Mouse (Mus musculus) midbrain, embryonic 12.5 days (tissue): ENCODE results near the gene Cep41. TPM values are rescaled to one million over a fixed set of nuclear protein-coding genes. Genes with fewer than 3 reads are reported as not detected.

Experiments used
- ATAC-seq: fragments of 200-750 bp; cut with Nextera tagmentation; 2 replicates; pipeline ENCODE4 v1.8.0; 2017; ENCODE audit warnings: low read depth, moderate TSS enrichment, moderate library complexity; ENCODE audit not compliant: low FRiP score
- H3K27ac ChIP-seq: fragments of 300-500 bp; sonication (generic); replicated peaks from 2 replicates; pipeline ENCODE4 v1.5.1; 2016; ENCODE audit warnings: mild to moderate bottlenecking
- H3K27me3 ChIP-seq: fragments of 300-500 bp; sonication (generic); 2 replicates; pipeline ENCODE4 v1.6.1; 2016; ENCODE audit warnings: mild to moderate bottlenecking
- H3K36me3 ChIP-seq: fragments of 300-500 bp; sonication (generic); 2 replicates; pipeline ENCODE4 v1.6.1; 2016
- H3K4me1 ChIP-seq: fragments of 300-500 bp; sonication (generic); 2 replicates; pipeline ENCODE4 v1.6.1; 2016
- H3K4me2 ChIP-seq: fragments of 300-500 bp; sonication (generic); replicated peaks from 2 replicates; pipeline ENCODE4 v1.6.1; 2016; ENCODE audit warnings: mild to moderate bottlenecking, moderate library complexity
- H3K4me3 ChIP-seq: fragments of 300-500 bp; sonication (generic); 2 replicates; pipeline ENCODE4 v1.5.1; 2016; ENCODE audit warnings: mild to moderate bottlenecking
- H3K9ac ChIP-seq: fragments of 300-500 bp; sonication (generic); replicated peaks from 2 replicates; pipeline ENCODE4 v1.6.1; 2016; ENCODE audit warnings: mild to moderate bottlenecking, moderate library complexity
- H3K9me3 ChIP-seq: fragments of 300-500 bp; sonication (generic); 2 replicates; pipeline ENCODE4 v1.6.1; 2016; ENCODE audit warnings: mild to moderate bottlenecking
- WGBS: fragments of 180-500 bp; shearing (Covaris S2); methylation state at CpG from one replicate; pipeline ENCODE4 v1.1.7; 2016; 5-methylcytosine and 5-hydroxymethylcytosine counted together
- polyA plus RNA-seq: library from polyadenylated mRNA; unstranded; fragments of >200 nt; fragmentation: Nextera tagmentation; extraction: Ambion mirVana; gene quantifications from 2 replicates; pipeline ENCODE4 v1.2.1, GENCODE M21; 2016

Cep41 gene
- polyA plus RNA-seq, 1 experiment from 2014 or later: 20.1 TPM

DNA sequence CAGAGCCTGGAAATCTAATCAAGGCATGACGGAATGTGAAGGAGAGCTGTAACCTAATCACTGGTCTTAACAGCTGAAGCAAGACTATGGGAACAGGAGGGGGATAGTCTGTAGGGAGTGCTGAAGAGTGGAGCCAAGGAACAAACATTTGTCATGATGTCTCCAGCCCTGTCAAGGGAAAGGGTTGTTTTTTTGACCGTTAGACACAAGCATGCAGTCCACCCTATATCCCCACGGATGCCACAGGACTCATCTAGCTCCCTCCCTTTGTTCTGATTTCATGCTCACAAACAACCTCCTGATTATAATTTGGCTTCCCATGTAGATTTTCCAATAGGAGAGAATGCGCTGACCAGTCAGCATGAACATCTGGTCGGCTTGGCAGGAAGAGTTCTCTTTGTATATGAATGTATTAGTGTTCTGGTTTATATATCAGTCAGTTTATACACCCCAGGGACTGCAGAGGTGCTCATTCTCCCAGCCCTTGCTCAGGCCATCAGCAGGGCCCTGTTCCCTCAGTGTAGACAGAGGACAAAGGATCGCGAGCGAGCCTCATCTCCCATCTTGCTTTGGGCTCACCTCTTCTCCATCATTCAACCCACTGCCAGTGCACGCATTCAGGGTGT is 10.5 kb upstream of the Cep41 start:
- no peak for ATAC-seq
- Histone ChIP-seq H3K4me1 (peaks cover 3% of the 10 kb centered on the region), H3K27ac (no peak overlapping the region), H3K9me3 (no peaks in the 10 kb centered on the region), H3K36me3 (no peaks in the 10 kb centered on the region), H3K4me2 (no peak overlapping the region), H3K4me3 (no peak overlapping the region), H3K9ac (no peak overlapping the region), H3K27me3 (no peaks in the 10 kb centered on the region)
- 92% methylated on average over 9 of the region's 9 CpGs for WGBS

DNA sequence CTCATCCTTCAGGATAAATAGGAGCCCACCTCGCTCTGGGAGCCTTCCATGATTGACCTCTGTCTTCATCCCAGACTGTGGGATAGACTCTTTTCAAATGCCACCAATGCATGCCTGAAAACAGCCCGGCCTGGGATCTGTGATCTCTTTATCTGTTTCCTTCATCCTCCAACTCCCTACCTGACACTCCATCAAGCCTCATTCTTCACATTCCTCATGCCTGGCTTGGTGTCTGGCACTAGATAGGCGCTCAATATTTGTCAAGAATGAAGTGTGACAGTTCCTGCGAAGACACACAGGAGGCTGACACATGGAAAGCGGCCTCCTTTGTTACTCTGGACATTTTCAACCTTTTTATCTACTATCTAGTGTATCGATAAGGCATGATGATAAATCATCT is 9.9 kb upstream of the Cep41 start:
- no peak for ATAC-seq
- H3K27ac ChIP-seq: no peak overlapping the region
- H3K9me3 ChIP-seq: no peaks in the 10 kb centered on the region
- H3K9ac ChIP-seq: no peak overlapping the region
- no peak overlapping the region for H3K4me2 ChIP-seq
- 82% methylated on average over 6 of the region's 6 CpGs for WGBS
- no peaks in the 10 kb centered on the region for H3K27me3 ChIP-seq
- H3K4me3 ChIP-seq: no peak overlapping the region
- no peaks in the 10 kb centered on the region for H3K4me1 ChIP-seq
- H3K36me3 ChIP-seq: no peaks in the 10 kb centered on the region

DNA sequence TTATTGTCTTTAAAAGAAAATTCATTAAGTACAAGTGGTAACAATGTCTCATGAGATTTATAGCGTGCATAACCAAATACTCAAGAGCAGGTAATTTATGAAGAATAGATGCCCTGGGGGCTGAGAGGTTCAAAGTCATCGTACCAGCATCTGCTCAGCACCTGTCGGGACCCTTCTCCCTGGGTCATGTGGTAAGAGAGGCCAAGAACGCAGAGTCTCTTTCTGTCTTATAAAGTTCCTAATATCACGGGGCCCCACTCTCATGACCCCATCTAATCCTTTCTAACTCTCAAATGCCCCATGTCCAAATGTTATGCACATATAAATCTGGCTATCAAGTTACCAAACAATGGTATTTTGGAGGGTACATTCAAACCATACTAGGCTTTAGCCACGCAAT is 9.3 kb upstream of the Cep41 start:
- Histone ChIP-seq H3K9me3 (no peaks in the 10 kb centered on the region), H3K4me2 (no peak overlapping the region), H3K36me3 (no peaks in the 10 kb centered on the region), H3K9ac (no peak overlapping the region), H3K27me3 (no peaks in the 10 kb centered on the region), H3K4me1 (no peaks in the 10 kb centered on the region), H3K27ac (no peak overlapping the region), H3K4me3 (no peak overlapping the region)
- no peak for ATAC-seq
- 86% methylated on average over 6 of the region's 6 CpGs for WGBS

DNA sequence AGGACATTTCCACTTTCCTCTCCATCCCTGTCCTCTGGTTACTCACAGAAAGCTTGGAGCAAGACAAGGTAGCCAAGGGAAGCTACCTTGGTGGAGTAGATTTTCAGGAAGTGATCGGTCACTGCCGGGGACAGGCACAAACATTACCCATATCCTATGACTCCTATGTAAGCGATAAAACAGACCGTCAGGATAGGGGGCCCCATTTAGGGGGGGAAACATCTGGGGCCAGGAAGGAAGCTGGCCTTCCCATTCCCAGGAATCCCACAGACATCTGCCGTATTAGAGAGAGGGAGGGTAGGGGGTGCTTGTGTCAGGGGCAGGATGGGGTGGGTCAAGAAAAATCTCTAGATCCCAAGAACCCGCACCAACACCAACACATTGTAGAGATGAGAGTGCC is 6.6 kb upstream of the Cep41 start:
- Histone ChIP-seq H3K27ac (no peak overlapping the region), H3K4me1 (peaks cover 2% of the 10 kb centered on the region; the same call in 1 of the 2 replicates), H3K4me3 (no peak overlapping the region), H3K9me3 (no peaks in the 10 kb centered on the region), H3K36me3 (no peaks in the 10 kb centered on the region), H3K27me3 (no peaks in the 10 kb centered on the region), H3K9ac (no peak overlapping the region), H3K4me2 (no peak overlapping the region)
- no peak for ATAC-seq
- 86% methylated on average over 6 of the region's 6 CpGs for WGBS

DNA sequence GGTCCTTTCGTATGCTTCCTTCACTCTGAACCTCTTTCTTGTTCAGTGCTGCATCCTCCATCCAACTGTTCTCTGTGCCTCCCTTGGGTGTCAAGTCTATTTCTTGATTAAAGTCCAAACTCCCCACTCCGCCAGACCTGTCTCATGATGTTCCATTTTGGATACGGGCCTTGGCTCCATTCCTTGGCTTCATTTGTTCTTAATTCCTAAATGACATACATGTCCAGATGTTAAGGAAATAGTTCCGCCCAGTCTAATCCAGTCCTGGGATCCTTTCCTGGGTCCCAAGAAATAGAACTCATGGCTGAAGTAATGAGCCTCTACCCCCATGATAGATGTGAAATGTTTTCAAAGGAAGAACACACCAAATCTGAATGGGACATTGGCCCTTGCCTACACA is 4.5 kb upstream of the Cep41 start:
- Histone ChIP-seq H3K36me3 (no peaks in the 10 kb centered on the region), H3K4me2 (no peak overlapping the region), H3K4me1 (peaks cover 19% of the 10 kb centered on the region), H3K4me3 (no peak overlapping the region), H3K27ac (no peak overlapping the region), H3K9ac (no peak overlapping the region), H3K27me3 (no peaks in the 10 kb centered on the region), H3K9me3 (no peaks in the 10 kb centered on the region)
- ATAC-seq: no peak
- 93% methylated on average over 4 of the region's 4 CpGs for WGBS

DNA sequence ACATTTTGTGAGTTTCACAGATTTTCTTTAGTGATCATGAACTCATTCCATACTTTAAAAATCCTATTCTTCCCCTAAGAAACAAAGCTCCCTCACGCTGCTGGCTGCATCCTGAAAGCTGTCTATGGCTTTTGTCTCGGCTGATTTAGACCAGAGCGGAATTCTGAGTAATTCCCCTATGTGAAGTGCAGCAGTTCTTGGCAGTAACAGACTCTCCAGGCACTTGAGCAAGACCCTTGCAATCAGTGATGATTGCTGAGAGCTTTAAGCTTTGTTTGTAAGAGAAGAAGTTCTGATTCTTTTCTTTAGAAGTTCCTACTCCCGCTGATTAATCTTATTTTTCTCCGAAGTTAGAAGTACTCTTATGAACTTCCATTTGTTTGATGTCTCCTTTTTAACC is 3.9 kb upstream of the Cep41 start:
- 24% methylated on average over 5 of the region's 5 CpGs for WGBS
- Histone ChIP-seq H3K36me3 (no peaks in the 10 kb centered on the region), H3K9me3 (no peaks in the 10 kb centered on the region), H3K27me3 (no peaks in the 10 kb centered on the region), H3K4me2 (no peak overlapping the region), H3K4me3 (no peak overlapping the region), H3K27ac (no peak overlapping the region), H3K9ac (no peak overlapping the region), H3K4me1 (peaks cover 23% of the 10 kb centered on the region)
- no peak for ATAC-seq

DNA sequence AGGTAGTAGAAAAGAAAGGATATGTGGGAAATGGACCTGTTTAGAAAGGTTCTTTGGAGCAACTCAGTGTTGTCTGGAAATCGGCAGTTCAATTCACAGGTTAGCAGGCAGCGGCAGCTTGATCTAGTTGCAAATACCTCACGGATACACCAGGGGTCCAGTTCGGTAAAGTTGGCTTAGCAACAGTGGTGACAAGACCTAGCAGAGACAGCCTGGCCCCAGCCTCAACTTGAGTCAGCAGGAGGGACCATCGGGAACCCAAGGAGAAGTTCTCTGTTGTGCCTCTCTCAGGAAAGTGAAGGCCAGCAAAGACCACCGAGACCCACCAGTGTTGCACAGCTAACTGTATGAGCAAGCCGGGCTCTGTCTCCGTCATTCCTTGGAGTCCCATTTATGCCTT is 1.6 kb upstream of the Cep41 start:
- no peaks in the 10 kb centered on the region for H3K9me3 ChIP-seq
- no peak overlapping the region for H3K4me3 ChIP-seq
- H3K4me1 ChIP-seq: peaks cover 23% of the 10 kb centered on the region
- no peaks in the 10 kb centered on the region for H3K27me3 ChIP-seq
- H3K36me3 ChIP-seq: no peaks in the 10 kb centered on the region
- 88% methylated on average over 8 of the region's 8 CpGs for WGBS
- no peak overlapping the region for H3K27ac ChIP-seq
- H3K9ac ChIP-seq: no peak overlapping the region
- ATAC-seq: no peak
- no peak overlapping the region for H3K4me2 ChIP-seq

DNA sequence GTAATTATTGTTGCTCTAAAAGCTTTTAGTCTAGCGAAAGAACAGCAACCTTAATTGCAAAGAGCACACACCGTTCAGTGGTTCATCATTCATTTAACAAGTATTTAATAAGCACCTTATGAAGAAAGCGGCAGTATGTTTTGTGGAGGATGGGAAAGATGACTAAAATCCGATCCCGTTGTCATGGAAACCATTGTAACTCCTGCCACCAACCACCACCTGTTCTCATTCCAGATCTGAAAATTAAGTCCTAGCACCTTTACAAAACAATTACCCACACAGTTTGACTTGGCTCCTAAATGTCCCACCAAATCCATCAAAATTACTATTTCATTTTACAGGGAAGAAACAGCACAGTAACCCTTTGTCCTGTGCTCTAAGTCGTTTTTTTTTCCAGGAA is 660 bp upstream of the Cep41 start:
- H3K27me3 ChIP-seq: no peaks in the 10 kb centered on the region
- no peaks in the 10 kb centered on the region for H3K9me3 ChIP-seq
- H3K27ac ChIP-seq: peak overlapping the region; percentile 92
- H3K36me3 ChIP-seq: no peaks in the 10 kb centered on the region
- 20% methylated on average over 6 of the region's 6 CpGs for WGBS
- ATAC-seq: peak; percentile 5; the same call in 1 of the 2 replicates
- peak overlapping the region; percentile 32; the same call in 1 of the 2 replicates for H3K9ac ChIP-seq
- H3K4me1 ChIP-seq: peaks cover 23% of the 10 kb centered on the region
- peak overlapping the region; percentile 56 for H3K4me3 ChIP-seq
- H3K4me2 ChIP-seq: peak overlapping the region; percentile 58

DNA sequence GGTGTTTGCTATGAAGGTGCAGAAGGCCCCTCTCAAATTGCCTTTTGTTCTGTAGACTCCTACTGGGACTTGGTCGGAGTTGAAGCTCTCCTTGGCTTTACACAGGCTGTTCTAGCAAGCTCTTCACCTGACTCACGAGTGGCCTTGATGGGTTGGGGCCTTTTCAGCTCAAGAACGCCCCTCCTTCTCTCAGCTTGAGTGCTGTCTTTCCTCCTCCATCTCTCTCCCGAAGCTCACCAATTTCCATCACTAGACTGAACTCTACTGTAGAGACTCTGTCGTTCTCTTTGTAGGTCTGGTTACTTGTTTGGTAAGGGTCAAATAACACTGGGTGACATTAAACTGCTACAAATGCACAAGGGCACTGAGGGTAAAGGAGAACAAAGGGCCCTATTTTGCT is 723 bp downstream of the Cep41 start:
- 74% methylated on average over 5 of the region's 5 CpGs for WGBS
- Histone ChIP-seq H3K4me2 (peak overlapping the region; percentile 58), H3K4me1 (peaks cover 23% of the 10 kb centered on the region), H3K9ac (peak overlapping the region; percentile 49; the same call in 1 of the 2 replicates), H3K27ac (peak overlapping the region; percentile 92), H3K9me3 (no peaks in the 10 kb centered on the region), H3K4me3 (peak overlapping the region; percentile 56), H3K27me3 (no peaks in the 10 kb centered on the region), H3K36me3 (no peaks in the 10 kb centered on the region)
- ATAC-seq: no peak

DNA sequence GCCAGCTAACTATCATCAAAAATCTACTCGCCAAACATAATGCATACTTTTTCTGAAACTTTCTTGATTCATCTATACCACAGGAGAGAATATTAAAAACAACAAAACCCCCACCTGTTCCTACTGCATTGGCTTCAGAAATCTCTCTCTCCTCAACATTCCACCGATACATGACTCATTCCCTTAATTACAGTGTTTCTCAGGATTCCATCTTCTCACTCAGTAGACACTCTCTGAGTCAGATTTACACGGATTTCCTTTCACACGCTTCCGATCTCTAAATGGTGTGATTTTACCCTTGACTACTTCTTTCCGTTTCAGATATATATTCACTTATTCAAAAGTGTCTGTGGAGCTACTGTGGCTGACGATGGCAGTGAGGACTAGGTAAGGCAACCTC is 6.4 kb downstream of the Cep41 start:
- Histone ChIP-seq H3K36me3 (no peaks in the 10 kb centered on the region), H3K27ac (no peak overlapping the region), H3K4me2 (no peak overlapping the region), H3K4me3 (no peak overlapping the region), H3K9me3 (no peaks in the 10 kb centered on the region), H3K4me1 (peaks cover 8% of the 10 kb centered on the region), H3K9ac (no peak overlapping the region), H3K27me3 (no peaks in the 10 kb centered on the region)
- ATAC-seq: no peak
- 94% methylated on average over 7 of the region's 7 CpGs for WGBS

DNA sequence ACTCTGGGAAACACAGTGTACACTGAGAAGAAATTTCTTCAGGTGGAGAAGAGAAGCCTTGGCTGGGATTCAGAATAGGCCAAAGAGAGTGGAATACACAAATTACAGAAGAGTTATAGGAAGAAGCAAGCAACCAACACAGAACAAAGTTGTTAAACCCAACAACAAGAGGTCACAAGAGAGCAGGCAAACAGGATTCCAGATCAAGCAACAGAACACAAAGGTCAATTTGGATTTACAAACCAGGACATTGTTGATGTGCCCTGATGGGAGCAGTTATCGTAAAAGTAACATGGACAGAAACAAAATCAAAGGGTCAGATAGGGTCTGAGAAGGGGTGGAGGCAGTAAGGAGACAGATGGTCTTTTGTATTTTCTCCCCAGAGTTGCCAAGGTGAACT is 9.0 kb downstream of the Cep41 start:
- H3K4me1 ChIP-seq: peaks cover 11% of the 10 kb centered on the region
- H3K4me2 ChIP-seq: no peak overlapping the region
- no peaks in the 10 kb centered on the region for H3K27me3 ChIP-seq
- H3K27ac ChIP-seq: no peak overlapping the region
- H3K9me3 ChIP-seq: no peaks in the 10 kb centered on the region
- 83% methylated on average over 1 of the region's 1 CpGs for WGBS
- ATAC-seq: no peak
- no peak overlapping the region for H3K4me3 ChIP-seq
- no peak overlapping the region for H3K9ac ChIP-seq
- no peaks in the 10 kb centered on the region for H3K36me3 ChIP-seq

DNA sequence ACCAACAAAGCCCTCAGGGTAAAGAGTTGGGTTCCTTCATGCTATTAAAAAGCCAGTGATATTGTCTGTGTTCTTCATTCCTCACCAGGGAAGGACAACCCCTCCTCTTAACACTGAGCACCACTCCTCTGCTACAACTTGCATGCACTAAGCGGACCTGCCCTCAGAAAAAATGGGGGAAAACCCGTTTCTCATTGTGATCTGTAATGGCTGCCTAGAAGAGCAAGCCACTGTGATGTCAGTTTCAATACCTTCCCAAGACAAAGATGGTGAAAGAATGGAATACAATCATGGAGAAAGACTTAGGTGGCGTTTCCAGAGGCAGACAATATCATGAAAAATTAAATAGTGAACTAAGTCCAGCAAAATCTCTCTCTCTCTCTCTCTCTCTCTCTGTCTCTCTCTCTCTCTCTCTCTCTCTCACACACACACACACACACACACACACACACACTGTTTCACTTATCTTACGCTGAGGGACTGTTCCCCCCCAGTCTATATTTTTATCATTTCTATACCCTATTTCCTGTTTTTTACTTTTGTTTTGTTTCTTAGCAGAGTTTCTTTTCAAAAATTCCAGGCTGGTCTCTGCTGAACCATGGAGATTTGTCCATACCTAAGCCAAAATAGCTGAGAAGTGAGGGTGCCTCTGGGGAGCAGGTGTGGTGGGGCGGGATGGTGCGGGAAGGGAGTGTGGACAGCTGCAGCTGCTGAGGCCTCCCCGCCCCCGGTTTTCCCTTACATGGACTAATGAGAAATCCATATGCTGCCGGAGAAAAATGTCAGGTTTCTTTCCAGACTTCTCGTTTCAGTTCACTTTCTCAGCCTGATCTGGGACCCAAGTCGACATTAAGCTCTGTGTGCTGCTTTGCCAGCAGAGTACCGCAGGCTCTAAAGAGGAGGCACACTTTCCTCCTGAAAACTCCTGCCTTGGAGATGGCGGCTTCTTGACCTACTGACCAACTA is 11.3 kb downstream of the Cep41 start:
- Histone ChIP-seq H3K9ac (0 out of 2 replicates have a peak overlapping the region, but pooled peaks have one; percentile 15), H3K4me3 (no peak overlapping the region), H3K4me1 (peaks cover 26% of the 10 kb centered on the region), H3K9me3 (no peaks in the 10 kb centered on the region), H3K4me2 (no peak overlapping the region), H3K27me3 (0 out of 2 replicates have a peak, but pooled peaks cover 3% of the 10 kb centered on the region), H3K27ac (peak overlapping the region; percentile 26), H3K36me3 (no peaks in the 10 kb centered on the region)
- no peak for ATAC-seq
- 72% methylated on average over 13 of the region's 13 CpGs for WGBS
